Mouse (Mus musculus) heart, postnatal 0 days (tissue): ENCODE measurements around the gene Ruvbl2. TPM values are rescaled to one million over a fixed set of nuclear protein-coding genes. Genes with fewer than 3 reads are reported as not detected.
A peak's percentile ranks its signal among the peaks of the same experiment; 100 is the strongest.

Experiments
- ATAC-seq: fragments of 200-750 bp; cut with Nextera tagmentation; 2 replicates; pipeline ENCODE4 v1.8.0; 2017; ENCODE audit warnings: low read depth, moderate number of reproducible peaks, moderate library complexity; ENCODE audit not compliant: insufficient read depth
- DNase-seq: peaks from one replicate; pipeline ENCODE4 v3.0.0-alpha.2; 2016; ENCODE audit warnings: low spot score
- H3K27ac ChIP-seq: fragments of 300-500 bp; sonication (generic); 2 replicates; pipeline ENCODE4 v1.5.1; 2014; ENCODE audit warnings: low read depth, mild to moderate bottlenecking
- H3K27me3 ChIP-seq: fragments of 300-500 bp; sonication (generic); 2 replicates; pipeline ENCODE4 v1.6.1; 2014; ENCODE audit warnings: low read length, mixed read lengths; ENCODE audit not compliant: control insufficient read depth, insufficient read depth
- H3K36me3 ChIP-seq: fragments of 300-500 bp; sonication (generic); replicated peaks from 2 replicates; pipeline ENCODE4 v1.6.1; 2014; ENCODE audit warnings: low read length, mixed read lengths; ENCODE audit not compliant: control insufficient read depth, insufficient read depth
- H3K4me1 ChIP-seq: fragments of 300-500 bp; sonication (generic); 2 replicates; pipeline ENCODE4 v1.6.1; 2014; ENCODE audit warnings: antibody characterized with exemption; ENCODE audit not compliant: control insufficient read depth, insufficient read depth
- H3K4me2 ChIP-seq: fragments of 300-500 bp; sonication (generic); 2 replicates; pipeline ENCODE4 v1.6.1; 2014; ENCODE audit warnings: low read depth, mild to moderate bottlenecking, low read length, moderate library complexity
- H3K4me3 ChIP-seq: fragments of 300-500 bp; sonication (generic); 2 replicates; pipeline ENCODE4 v1.5.1; 2014; ENCODE audit warnings: low read depth, low read length
- H3K9ac ChIP-seq: fragments of 300-500 bp; sonication (generic); replicated peaks from 2 replicates; pipeline ENCODE4 v1.6.1; 2014; ENCODE audit warnings: low read depth, low read length, mixed read lengths
- H3K9me3 ChIP-seq: fragments of 300-500 bp; sonication (generic); replicated peaks from 2 replicates; pipeline ENCODE4 v1.6.1; 2016; ENCODE audit warnings: low read length; ENCODE audit not compliant: control insufficient read depth
- CTCF ChIP-seq: IDR thresholded peaks from 2 replicates; pipeline ENCODE4 v1.5.1; 2016; ENCODE audit warnings: antibody characterized with exemption, control low read depth, low read depth
- EP300 ChIP-seq: IDR thresholded peaks from 2 replicates; pipeline ENCODE4 v1.6.1; 2016; ENCODE audit warnings: antibody characterized with exemption, low read depth
- WGBS: fragments of 180-500 bp; shearing (Covaris S2); extraction: QIAGEN DNeasy Blood & Tissue Kit; methylation state at CpG from one replicate; pipeline ENCODE4 v1.1.7; 2014; 5-methylcytosine and 5-hydroxymethylcytosine counted together
- polyA plus RNA-seq: library from polyadenylated mRNA; unstranded; fragments of >200 nt; fragmentation: Nextera tagmentation; extraction: Ambion mirVana; gene quantifications from 2 replicates; pipeline ENCODE4 v1.2.1, GENCODE M21; 2015
- total RNA-seq: library from RNA; depleted of rRNA; stranded (reverse); fragments of >200 nt; gene quantifications from 2 replicates; pipeline ENCODE4 v1.2.3, GENCODE M21; 2014; ENCODE audit warnings: low replicate concordance

The Ruvbl2 gene
- total and polyA plus RNA-seq, 2 experiments from 2014 or later, result 31.0 to 76.9 TPM

GRCm38 (mm10) chr7:45456721-45457203 is 18.9 kb upstream of the Ruvbl2 start:
- H3K4me3 ChIP-seq, result no peak overlapping the region
- H3K4me2 ChIP-seq, result 0 out of 2 replicates have a peak overlapping the region, but pooled peaks have one; percentile 81
- peaks cover 59% of the 10 kb centered on the region for H3K36me3 ChIP-seq
- peak overlapping the region; percentile 22; the same call in 1 of the 2 replicates for H3K27ac ChIP-seq
- no peaks in the 10 kb centered on the region for H3K27me3 ChIP-seq
- H3K9me3 ChIP-seq, result no peaks in the 10 kb centered on the region
- no peak overlapping the region for H3K9ac ChIP-seq
- TF ChIP-seq CTCF (no peak), EP300 (no peak)
- DNase-seq (no peak), ATAC-seq (no peak)
- H3K4me1 ChIP-seq, result peaks cover 21% of the 10 kb centered on the region
- WGBS, result 25% methylated on average over 9 of the region's 9 CpGs

- Histone ChIP-seq H3K4me1 (peaks cover 21% of the 10 kb centered on the region), H3K4me3 (no peak overlapping the region), H3K9me3 (no peaks in the 10 kb centered on the region), H3K27ac (no peak overlapping the region), H3K4me2 (no peak overlapping the region), H3K27me3 (no peaks in the 10 kb centered on the region), H3K36me3 (peaks cover 62% of the 10 kb centered on the region), H3K9ac (no peak overlapping the region)
- DNase-seq (no peak), ATAC-seq (no peak)
- 68% methylated on average over 13 of the region's 13 CpGs for WGBS
- TF ChIP-seq EP300 (no peak), CTCF (no peak)
These were observed 18.2 kb upstream of the Ruvbl2 start for GRCm38 (mm10) chr7:45455932-45456696.

DNA sequence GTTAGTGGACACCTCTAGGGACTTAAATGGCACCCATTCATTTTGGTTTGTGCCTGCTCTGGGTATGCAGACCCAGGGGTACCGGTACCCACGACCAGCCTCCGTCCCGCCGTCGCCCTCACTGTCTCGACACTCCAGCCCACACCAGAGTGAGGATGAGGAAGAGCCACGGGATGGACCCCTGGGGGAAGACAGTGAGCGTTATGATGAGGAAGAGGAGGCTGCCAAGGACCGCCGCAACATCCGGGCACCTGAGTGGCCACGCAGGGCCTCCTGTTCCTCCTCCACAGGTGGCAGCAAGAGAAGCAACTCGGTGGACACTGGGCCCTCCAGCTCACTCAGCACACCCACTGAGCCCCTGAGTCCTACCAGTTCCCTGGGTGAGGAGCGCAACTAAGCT is 17.1 kb upstream of the Ruvbl2 start:
- WGBS, result 92% methylated on average over 10 of the region's 15 CpGs
- Histone ChIP-seq H3K9me3 (no peaks in the 10 kb centered on the region), H3K9ac (no peak overlapping the region), H3K4me2 (no peak overlapping the region), H3K4me3 (no peak overlapping the region), H3K27me3 (no peaks in the 10 kb centered on the region), H3K36me3 (peaks cover 63% of the 10 kb centered on the region), H3K27ac (no peak overlapping the region), H3K4me1 (peaks cover 12% of the 10 kb centered on the region; the same call in 1 of the 2 replicates)
- ATAC-seq, result no peak
- no peak for DNase-seq
- TF ChIP-seq EP300 (no peak), CTCF (no peak)

GRCm38 (mm10) chr7:45451344-45451982 is 13.6 kb upstream of the Ruvbl2 start:
- peak; percentile 76 for ATAC-seq
- TF ChIP-seq CTCF, result peak; percentile 81
- no peak for TF ChIP-seq EP300

DNA sequence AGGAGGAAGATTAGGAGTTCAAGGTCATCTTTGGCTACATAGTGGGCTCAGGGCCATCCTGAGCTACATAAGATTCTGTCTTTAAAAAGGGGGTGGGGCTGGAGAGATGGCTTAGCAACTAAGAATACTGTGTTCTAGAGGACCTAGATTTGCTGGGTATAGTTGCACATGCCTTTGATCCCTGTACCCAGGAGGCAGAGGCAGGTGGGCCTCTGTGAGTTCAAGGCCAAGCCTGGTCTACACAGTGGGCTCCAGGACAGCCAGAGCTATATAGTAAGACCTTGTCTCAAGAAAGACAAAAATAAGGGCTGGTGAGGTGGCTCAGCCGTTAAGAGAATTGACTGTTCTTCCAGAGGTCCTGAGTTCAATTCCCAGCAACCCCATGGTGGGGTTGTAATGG is 12.1 kb upstream of the Ruvbl2 start:
- TF ChIP-seq EP300 (no peak), CTCF (no peak)
- Histone ChIP-seq H3K9me3 (no peaks in the 10 kb centered on the region), H3K4me2 (no peak overlapping the region), H3K9ac (no peak overlapping the region), H3K27ac (no peak overlapping the region), H3K27me3 (no peaks in the 10 kb centered on the region), H3K4me1 (no peaks in the 10 kb centered on the region), H3K4me3 (no peak overlapping the region), H3K36me3 (peaks cover 71% of the 10 kb centered on the region)
- 92% methylated on average over 1 of the region's 1 CpGs for WGBS
- DNase-seq (no peak), ATAC-seq (no peak)

More at GRCm38 (mm10) chr7:45451344-45451982, 13.6 kb upstream of the Ruvbl2 start:
- peaks cover 65% of the 10 kb centered on the region for H3K36me3 ChIP-seq
- no peak overlapping the region for H3K9ac ChIP-seq
- H3K4me2 ChIP-seq, result no peak overlapping the region
- no peak overlapping the region for H3K27ac ChIP-seq
- no peaks in the 10 kb centered on the region for H3K27me3 ChIP-seq
- no peaks in the 10 kb centered on the region for H3K9me3 ChIP-seq
- DNase-seq, result peak; percentile 74
- WGBS, result 56% methylated on average over 23 of the region's 23 CpGs
- H3K4me1 ChIP-seq, result no peaks in the 10 kb centered on the region
- no peak overlapping the region for H3K4me3 ChIP-seq
